Mouse (Mus musculus) embryo, embryonic 10.5 days (tissue): ENCODE data around the gene 2310061I04Rik.

Source experiments
- DNase-seq: peaks from one replicate; pipeline ENCODE4 v3.0.0-alpha.2; 2015; ENCODE audit warnings: low spot score

Gene 2310061I04Rik

DNA sequence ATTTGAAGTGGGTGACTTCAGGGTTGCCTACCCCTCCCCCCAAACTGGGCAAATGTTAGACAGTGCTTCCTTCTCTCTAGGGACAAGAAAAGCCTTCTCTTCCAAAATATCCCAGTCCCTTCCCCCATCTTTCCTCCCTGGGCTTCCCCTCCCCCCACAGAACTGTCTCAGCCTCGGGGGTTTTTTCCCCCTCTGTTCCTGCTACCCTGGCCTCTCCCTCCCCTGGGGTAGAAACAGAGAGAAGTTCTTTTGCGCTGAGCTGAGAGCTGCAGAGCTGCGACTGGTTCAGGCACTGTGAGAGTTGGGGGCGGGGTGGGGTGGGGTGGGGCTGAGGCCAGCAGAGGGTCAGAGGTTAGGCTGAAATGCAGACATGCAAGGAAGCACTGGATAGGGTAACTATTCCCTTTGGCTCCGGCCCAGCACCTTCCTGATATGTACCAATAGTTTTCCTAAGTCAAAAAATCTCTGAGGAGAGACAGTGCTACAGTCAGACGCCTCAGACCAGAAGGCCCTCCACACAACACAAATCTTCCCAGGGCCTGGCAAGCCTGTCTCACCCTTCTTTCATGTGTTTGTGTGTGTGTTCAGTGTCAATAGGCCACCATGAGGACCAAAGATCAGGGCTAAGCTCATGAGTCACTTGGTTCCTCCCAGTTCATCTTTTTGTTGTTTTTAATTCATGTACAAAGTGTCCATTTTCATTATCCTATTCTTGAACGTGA is 27.7 kb downstream of the 2310061I04Rik start:
- peak; percentile 72 for DNase-seq

DNA sequence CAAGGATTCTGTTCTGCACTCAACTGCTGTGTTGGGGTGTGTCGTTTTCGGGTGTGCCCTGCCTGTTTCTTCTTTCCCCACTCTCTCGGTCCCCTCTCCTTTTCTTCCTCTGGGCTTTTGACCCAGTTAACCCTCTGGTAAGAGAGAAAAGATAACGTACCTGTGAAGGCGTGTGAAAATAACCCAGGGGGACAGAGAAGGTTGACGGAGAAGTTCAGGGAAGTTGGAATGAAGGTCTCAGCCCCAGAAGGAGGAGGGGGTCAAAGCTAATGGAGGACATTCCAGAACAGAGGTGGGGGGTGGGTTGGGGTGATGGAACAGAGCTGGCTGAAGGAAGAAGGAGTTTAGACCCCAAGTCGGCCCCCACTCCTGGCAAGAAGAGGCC is 28.3 kb downstream of the 2310061I04Rik start:
- no peak for DNase-seq

DNA sequence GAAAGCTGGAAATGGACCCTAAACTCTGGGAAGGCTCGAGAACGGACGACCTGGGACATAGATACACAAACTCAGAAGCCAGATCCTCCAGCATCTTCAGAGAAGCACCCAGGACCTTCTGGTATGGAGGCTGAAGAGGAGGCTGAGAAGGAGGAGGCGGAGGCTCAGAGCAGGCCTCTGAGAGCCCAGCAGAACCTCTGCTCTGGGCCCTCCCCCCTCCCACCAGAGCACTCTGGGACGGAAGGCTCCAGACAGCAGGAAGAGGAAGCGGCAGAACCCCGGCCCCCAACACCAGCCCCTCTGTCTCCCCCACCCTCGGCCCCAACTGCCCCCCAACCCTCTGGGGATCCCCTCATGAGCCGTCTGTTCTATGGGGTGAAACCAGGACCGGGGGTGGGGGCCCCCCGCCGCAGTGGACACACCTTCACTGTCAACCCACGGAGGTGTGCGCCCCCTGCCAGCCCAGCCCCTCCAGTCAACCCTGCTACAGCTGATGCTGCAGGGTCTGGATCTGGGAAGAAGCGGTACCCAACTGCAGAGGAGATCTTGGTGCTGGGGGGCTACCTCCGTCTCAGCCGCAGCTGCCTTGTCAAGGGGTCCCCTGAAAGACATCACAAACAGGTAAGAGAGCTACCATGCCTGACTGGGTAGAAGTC is 28.9 kb downstream of the 2310061I04Rik start:
- DNase-seq, result no peak

DNA sequence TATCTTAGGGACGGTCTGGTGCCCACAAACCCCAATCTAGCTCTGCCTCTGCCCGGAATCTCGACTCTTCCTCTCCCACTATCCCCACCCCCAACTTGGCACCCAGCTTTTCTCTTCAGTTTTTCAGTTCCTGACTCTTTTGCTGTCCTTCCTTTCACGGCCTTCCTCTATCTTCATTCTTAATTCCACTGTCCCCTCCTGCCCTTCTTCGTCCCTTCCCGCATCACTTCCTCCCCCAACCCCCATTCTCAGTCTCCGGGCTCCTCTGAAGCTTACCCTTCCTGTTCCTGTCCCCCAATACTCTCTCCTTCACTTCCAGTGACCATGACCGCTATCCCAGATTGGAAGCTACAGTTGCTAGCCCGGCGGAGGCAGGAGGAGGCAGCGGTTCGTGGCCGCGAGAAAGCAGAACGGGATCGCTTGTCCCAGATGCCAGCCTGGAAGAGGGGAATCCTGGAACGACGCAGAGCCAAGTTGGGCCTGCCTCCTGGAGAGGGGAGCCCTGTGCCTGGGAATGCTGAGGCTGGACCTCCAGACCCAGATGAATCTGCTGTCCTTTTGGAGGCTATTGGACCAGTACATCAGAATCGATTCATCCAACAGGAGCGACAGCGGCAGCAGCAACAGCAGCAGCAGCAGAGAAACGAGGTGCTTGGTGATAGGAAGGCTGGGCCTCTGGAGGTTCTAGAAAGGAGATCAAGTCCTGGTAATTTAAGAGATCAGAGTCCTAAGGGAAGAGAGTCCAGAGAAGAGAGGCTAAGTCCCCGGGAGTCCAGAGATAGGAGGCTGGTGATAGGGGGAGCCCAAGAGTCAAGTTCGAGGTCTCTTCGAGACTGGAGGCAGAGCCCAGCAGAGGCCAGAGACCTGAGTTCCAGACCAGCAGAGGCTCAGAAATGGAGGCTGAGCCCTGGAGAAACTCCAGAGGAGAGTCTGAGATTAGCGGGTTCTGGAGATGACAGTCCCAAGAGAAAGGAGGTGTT is 30.0 kb downstream of the 2310061I04Rik start:
- peak; percentile 58 for DNase-seq

DNA sequence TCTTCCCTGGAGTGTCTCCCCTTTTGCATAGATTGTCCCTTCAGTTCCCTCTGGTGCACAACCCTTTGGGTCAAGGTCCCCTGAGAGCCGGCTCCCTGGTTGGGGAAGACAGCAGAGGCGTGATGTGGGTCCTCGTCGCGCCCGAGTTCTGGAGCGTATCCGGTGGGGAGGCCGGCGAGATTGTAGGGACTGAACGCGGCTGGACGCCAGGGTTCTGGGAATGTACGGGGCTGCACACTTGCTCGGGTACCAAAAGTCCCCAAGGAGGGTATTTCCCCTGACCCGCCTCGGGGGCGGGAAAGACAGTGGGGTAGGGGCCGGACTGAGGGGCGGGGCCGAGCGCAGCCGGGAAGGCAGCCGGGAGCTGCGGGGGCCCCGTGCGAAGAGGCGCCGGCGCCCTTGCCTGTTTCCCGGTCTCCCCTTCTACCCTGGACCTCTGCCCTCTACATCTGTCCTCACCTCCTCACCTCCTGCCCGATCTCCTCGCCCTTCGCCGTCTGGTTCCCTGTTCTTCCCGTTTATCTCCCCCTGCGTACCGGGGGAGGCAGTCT is 30.9 kb downstream of the 2310061I04Rik start:
- peak; percentile 75 for DNase-seq

DNA sequence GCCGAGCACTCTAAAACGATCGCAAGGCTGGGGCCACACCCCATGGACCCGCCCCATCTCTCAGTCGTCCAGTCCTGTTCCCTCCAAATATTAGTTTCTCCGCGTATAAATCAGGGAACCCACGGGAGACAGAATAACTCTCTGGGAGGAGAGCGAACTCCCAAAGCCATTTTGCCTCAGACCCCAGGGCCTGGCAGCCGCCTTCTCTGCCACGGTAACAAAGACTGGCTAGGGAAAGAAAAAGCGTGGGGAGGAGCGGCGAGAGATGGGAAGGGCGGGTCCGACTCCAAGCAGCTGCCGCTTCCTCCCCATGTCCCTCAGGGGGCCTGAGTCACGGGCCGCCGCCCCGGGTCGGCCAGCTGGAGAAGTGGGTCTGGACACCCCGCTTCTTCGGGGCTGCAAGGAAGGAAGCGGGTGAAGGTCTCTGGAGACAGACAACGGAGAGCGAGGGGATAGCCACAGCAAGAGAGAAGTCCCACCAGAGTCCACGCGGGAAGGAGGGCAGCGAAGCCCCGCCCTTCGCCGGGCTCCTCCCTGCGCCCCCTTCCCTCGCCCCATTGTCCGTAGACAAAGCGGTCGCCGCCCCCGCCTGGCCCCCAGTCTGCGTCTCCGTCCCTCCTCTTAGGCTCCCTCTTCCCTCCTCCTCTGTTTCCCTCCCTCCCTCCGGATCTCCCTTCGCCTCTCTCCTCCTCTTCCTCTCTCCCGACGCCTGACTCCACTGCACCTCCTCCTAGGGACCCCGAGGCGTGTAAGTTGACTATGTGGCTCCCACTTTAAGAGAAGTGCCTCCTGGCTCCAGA is 31.6 kb downstream of the 2310061I04Rik start, which contains the start of gene Ppp1r18:
TSS of gene Ppp1r18 (plus strand) at position 113 of the 800 bp plus-strand sequence.
- DNase-seq, result peak; percentile 90

DNA sequence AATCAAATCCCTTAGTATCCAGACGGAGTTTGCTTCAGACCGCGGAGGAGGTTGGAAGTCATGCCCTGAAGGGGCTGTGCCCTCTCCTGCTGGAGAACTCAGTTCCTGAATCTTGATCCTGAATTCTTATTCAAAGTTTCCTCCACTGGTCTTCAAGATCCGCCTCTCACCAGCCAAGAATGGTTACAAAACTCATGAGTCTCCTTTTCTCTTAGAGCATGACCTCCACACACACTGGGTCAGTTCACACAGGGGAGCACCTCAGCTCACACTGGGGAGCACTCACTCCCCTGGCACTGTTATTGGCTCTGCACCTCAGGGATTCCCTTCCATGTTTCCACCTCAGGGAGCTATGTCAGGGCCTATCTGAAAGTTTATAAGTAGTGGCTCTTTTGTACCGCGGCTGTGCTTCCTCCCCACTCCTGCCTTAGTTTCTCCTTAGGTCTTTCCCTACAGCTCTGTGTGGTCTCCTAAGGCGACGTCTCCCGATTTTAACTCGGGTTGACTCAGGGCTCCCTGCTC is 32.3 kb downstream of the 2310061I04Rik start:
- no peak for DNase-seq

DNA sequence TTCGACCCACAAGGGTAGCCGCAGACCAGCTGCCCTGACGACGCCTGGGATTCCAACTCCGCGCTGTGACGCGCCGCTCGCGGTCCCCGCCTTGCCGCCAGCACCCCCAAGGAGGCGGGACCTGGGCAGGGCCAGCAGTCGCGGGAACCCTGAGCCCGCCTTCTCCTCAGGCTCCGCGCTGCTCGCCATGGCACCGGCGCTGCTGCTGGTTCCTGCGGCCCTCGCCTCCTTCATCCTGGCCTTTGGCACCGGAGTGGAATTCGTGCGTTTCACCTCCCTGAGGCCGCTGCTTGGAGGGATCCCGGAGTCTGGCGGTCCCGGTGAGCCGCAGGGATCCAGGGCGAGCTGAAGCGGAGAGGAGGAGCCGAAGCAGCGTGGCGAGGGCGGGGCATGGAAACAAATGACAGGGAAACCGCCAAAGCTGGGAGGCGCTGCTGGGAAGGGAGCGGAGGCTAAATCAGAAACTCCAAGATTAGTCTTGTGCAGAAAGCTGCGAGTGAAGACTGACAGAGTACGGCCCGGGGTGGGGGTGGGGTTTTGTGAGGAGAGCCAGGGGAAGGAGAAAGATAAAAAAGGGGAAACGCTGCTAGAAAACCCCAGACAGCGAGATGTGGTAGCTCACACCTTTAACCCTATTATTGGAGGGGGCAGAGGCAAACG is 35.9 kb downstream of the 2310061I04Rik start, which contains the start of gene Nrm:
TSS of gene Nrm (plus strand) at position 121 of the 660 bp plus-strand sequence.
- peak; percentile 94 for DNase-seq

DNA sequence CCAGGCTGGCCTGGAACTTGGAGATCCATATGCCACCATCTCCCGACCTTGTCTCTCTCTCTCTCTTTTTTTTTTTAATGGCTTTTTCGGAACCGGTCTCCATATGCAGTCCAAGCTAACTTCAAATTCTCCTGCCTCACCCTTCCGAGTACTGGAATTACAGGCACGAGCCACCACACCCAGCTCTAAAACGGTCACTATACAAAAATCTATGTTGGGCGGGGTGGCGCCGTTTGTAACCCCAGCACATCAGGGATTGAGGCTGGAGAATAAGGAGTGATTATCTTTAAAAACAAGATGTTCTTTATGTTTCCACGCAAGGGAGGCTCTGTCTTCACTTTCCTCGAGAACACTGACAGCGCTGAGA is 36.4 kb downstream of the 2310061I04Rik start:
- no peak for DNase-seq

DNA sequence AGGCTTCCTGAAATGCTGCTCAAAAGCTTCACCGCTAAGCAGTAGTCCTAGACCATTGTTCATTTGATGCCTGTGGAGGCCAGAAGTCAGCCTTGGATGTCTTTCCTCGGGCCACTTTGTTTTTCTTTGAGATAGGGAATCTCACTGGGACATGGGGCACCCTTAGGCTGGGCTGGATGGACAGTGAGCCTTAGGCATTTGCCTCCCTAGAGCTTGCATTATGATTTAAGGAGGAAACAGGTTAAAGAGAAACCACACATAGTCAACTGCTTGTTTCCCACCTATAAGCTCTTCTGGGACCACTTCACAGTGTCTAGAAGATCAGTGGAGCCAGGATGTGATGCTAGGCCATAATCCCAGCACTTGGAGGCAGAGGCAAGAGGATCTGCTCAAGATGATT is 37.4 kb downstream of the 2310061I04Rik start:
- no peak for DNase-seq

DNA sequence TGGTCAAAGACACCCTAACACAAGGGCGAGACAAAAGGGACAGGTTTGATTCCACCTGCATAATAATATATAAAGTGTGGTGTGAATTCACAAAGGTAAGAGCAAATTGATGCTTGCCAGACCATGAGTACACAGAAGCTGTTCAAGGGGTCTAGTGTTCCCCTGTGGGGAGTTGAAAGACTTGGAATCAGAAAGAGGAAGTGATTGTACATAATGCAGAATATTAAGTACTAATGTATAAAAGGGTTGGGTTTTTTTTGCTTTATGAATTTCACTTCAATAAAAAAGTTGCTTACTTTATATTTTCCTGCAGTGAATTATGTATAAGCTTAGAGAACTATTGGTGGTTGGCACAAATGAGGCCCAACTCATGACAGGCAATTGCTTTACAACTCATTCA is 37.9 kb downstream of the 2310061I04Rik start:
- DNase-seq, result no peak

DNA sequence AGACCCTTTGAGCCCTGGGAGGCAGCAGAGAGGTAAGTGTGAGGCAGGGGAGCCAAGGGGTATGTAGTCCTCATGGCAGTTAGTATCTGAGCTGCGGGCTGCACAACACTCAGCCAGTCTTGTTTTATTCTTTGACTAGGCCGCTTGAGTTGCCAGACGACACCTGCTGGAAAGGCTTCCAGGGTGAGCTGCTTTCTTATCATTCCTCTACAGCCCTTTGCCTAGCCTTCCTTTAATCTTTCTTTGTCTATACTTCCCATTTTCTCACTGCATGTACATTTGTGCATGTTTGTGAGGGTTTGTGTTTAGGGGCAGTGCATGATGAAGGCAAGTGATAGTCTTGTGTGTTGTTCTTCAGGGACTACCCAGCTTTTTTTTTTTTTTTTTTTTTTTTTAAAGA is 46.3 kb downstream of the 2310061I04Rik start:
- DNase-seq, result no peak

DNA sequence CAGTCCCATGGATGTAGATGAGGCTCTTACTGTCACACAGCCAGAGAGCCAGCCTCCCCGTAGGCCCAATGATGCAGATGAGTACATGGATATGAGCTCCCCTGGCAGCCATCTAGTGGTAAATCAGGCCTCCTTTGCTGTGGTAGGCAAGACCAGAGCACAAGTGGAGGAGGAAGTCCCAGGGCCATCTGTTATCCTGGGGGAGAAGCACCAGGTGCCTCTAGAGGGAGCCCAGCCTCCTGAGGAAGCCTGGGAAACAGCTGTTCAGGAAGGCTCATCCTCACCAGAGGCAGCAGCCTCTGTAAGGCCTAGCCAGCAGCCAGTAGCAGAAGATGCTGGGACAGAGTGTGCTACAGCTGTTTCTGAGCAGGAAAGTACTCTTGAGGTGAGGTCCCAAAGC is 49.1 kb downstream of the 2310061I04Rik start:
- DNase-seq, result no peak

DNA sequence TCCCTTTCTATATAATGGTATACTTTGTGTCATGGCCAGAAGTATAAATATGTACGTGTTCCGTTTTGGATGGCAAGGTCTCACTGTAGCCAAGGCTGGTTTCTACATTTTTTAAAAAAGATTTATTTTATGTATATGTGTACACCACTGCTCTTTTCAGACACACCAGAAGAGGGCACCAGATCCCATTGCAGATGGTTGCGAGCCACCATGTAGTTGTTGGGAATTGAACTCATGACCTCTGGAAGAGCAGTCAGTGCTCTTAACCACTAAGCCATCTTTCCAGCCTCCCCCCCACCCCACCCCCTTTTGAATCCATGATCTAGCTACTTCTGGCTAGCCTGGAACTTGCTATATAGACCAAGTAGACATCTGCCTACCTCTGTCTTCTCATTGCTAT is 53.7 kb downstream of the 2310061I04Rik start:
- no peak for DNase-seq
